Mouse (Mus musculus) hindbrain, embryonic 16.5 days (tissue): ENCODE measurements around the gene Thada. TPM values are rescaled to one million over a fixed set of nuclear protein-coding genes. Genes with fewer than 3 reads are reported as not detected.
"Not testable (repeated sequence)": the region's sequence is repeated elsewhere in the genome, so short reads cannot be mapped to it uniquely, and the experiment has no call there.

Experiments
- ATAC-seq: fragments of 200-750 bp; cut with Nextera tagmentation; 2 replicates; pipeline ENCODE4 v1.8.0; 2017; ENCODE audit warnings: moderate TSS enrichment, moderate library complexity
- H3K27ac ChIP-seq: fragments of 300-500 bp; sonication (generic); 2 replicates; pipeline ENCODE4 v1.5.1; 2014; ENCODE audit warnings: low read depth, mild to moderate bottlenecking, control low read depth, low read length, moderate library complexity
- H3K27me3 ChIP-seq: fragments of 300-500 bp; sonication (generic); replicated peaks from 2 replicates; pipeline ENCODE4 v1.6.1; 2014; ENCODE audit warnings: low read length; ENCODE audit not compliant: control insufficient read depth, insufficient read depth
- H3K36me3 ChIP-seq: fragments of 300-500 bp; sonication (generic); 2 replicates; pipeline ENCODE4 v1.6.1; 2014; ENCODE audit warnings: mild to moderate bottlenecking, low read length, moderate library complexity, mixed read lengths; ENCODE audit not compliant: control insufficient read depth, insufficient read depth
- H3K4me1 ChIP-seq: fragments of 300-500 bp; sonication (generic); 2 replicates; pipeline ENCODE4 v1.6.1; 2014; ENCODE audit warnings: low read depth, low read length; ENCODE audit not compliant: control insufficient read depth, insufficient read depth
- H3K4me2 ChIP-seq: fragments of 300-500 bp; sonication (generic); 2 replicates; pipeline ENCODE4 v1.6.1; 2014; ENCODE audit warnings: mild to moderate bottlenecking, low read length, control low read depth, moderate library complexity
- H3K4me3 ChIP-seq: fragments of 300-500 bp; sonication (generic); 2 replicates; pipeline ENCODE4 v1.5.1; 2014; ENCODE audit warnings: mild to moderate bottlenecking, low read length, control low read depth, moderate library complexity
- H3K9ac ChIP-seq: fragments of 300-500 bp; sonication (generic); 2 replicates; pipeline ENCODE4 v1.6.1; 2014; ENCODE audit warnings: low read depth, mild to moderate bottlenecking, control low read depth, low read length, moderate library complexity
- H3K9me3 ChIP-seq: fragments of 300-500 bp; sonication (generic); 2 replicates; pipeline ENCODE4 v1.6.1; 2014; ENCODE audit warnings: mild to moderate bottlenecking, low read length, moderate library complexity; ENCODE audit not compliant: control insufficient read depth
- WGBS: fragments of 180-500 bp; shearing (Covaris S2); extraction: QIAGEN DNeasy Blood & Tissue Kit; methylation state at CpG from one replicate; pipeline ENCODE4 v1.1.7; 2014; 5-methylcytosine and 5-hydroxymethylcytosine counted together
- polyA plus RNA-seq: library from polyadenylated mRNA; unstranded; fragments of >200 nt; fragmentation: Nextera tagmentation; extraction: Ambion mirVana; gene quantifications from 2 replicates; pipeline ENCODE4 v1.2.1, GENCODE M21; 2015

Thada gene
- polyA plus RNA-seq, 1 experiment from 2014 or later = 5.1 TPM

DNA sequence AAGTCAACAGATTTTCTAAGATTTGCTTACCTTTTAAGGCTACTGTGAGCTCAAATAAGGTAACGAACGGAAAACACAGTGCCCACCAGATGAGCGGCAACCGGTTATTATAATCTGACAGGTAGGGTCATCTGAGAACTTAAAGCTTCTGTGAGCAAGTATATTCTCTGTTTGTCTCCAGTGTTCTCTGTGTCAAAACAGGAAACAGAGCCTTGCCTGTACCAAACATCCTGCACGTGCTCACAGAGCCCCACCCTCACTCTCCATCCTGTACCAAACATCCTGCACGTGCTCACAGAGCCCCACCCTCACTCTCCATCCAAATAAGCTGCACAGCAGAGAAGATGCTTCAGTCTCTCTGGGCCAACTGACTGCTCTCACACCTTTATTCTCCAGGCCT is 152.5 kb downstream of the Thada start:
- 90% methylated on average over 6 of the region's 6 CpGs for WGBS
- no peaks in the 10 kb centered on the region for H3K27me3 ChIP-seq
- no peaks in the 10 kb centered on the region for H3K9me3 ChIP-seq
- H3K4me1 ChIP-seq = no peaks in the 10 kb centered on the region
- no peak overlapping the region for H3K9ac ChIP-seq
- H3K36me3 ChIP-seq = peaks cover 7% of the 10 kb centered on the region
- no peak overlapping the region for H3K27ac ChIP-seq
- H3K4me2 ChIP-seq = no peak overlapping the region
- no peak for ATAC-seq
- no peak overlapping the region for H3K4me3 ChIP-seq

DNA sequence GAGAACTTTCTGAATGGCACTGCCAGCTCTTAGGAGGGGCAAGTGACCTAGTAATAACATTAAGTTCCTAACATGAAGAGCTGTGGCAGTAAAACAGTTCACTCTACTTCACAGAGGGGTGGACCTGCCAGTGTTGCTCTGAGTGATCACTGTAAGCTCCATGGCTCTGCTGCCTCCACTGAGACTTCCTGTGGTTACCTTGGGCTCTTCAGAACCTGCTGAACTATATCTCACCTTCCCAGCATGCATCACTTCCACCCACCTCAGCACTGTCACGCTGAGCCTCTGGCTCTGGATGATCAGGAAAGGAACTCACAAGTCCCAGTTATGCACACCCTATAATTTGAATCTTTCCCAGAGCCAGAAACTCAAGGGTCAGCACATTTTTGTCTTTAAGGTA is 159.9 kb downstream of the Thada start:
- no peak for ATAC-seq
- no peak overlapping the region for H3K4me2 ChIP-seq
- H3K27ac ChIP-seq = no peak overlapping the region
- H3K4me3 ChIP-seq = no peak overlapping the region
- WGBS = 88% methylated on average over 1 of the region's 1 CpGs
- no peaks in the 10 kb centered on the region for H3K4me1 ChIP-seq
- no peaks in the 10 kb centered on the region for H3K27me3 ChIP-seq
- H3K9ac ChIP-seq = no peak overlapping the region
- H3K9me3 ChIP-seq = no peaks in the 10 kb centered on the region
- peaks cover 11% of the 10 kb centered on the region for H3K36me3 ChIP-seq

DNA sequence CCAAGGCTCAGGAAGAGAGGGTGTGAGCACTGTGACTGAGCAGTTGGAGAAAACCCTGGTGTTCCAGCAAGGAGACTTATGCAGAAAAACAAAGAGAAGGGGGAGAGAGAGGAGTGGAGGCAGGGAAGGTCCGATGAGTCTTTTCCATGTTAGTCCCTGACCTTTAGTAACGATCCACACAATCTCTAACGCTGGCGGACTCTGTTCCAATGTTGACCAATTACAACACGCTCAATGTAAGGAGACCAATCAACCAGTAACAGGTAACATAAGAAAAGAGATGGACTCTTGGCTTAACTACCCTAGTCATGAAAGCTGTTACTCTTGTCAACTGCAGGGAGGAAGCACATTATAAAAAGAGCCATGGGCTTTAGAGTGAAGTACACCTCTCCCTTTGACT is 160.9 kb downstream of the Thada start:
- no peak for ATAC-seq
- H3K27me3 ChIP-seq = no peaks in the 10 kb centered on the region
- H3K4me2 ChIP-seq = no peak overlapping the region
- H3K9me3 ChIP-seq = no peaks in the 10 kb centered on the region
- WGBS = 93% methylated on average over 5 of the region's 5 CpGs
- no peaks in the 10 kb centered on the region for H3K4me1 ChIP-seq
- no peak overlapping the region for H3K27ac ChIP-seq
- no peak overlapping the region for H3K9ac ChIP-seq
- peaks cover 11% of the 10 kb centered on the region for H3K36me3 ChIP-seq
- no peak overlapping the region for H3K4me3 ChIP-seq

DNA sequence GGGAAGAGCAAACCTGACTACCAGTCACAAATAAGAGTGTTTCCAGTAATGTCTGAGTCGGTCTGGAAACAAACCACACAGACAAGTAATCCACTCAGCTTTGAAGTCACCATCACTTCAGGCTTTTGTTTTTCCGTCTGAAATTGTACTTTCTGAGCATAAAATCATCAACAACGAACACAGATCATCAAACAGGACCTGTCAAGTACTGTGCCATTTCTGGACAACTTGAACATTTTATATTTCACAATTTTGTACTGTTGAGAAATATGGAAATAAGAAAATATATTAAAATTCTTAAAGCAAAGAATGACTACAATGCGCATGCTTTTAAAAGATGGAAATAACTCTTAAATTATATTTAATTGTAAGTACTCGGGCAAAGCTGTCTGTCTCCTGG is 161.9 kb downstream of the Thada start:
- H3K4me3 ChIP-seq = no peak overlapping the region
- peaks cover 9% of the 10 kb centered on the region for H3K36me3 ChIP-seq
- no peak overlapping the region for H3K27ac ChIP-seq
- no peak for ATAC-seq
- H3K9me3 ChIP-seq = no peaks in the 10 kb centered on the region
- no peak overlapping the region for H3K9ac ChIP-seq
- H3K27me3 ChIP-seq = no peaks in the 10 kb centered on the region
- H3K4me2 ChIP-seq = no peak overlapping the region
- no peaks in the 10 kb centered on the region for H3K4me1 ChIP-seq
- WGBS = 90% methylated on average over 5 of the region's 5 CpGs

DNA sequence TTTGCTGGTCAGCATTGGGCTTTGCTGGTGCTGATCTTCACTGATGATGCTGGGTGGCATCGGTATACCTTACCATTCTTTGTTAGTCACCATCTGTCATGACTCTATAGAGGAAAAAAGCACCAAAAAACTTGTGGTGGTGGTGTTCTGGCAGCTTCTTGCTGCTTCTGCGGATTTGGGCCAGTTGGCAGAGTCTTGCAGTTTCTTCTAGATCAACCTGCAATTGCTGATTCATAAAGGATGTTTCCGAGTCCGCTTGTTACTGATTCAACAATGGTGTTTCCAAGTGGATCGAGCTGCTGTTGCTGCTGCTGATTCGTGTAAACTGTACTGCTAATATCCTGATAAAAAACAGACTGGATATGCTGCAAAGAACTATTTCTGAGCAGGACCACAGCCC is 168.0 kb downstream of the Thada start:
- Histone ChIP-seq H3K4me2 (no peak overlapping the region), H3K27ac (no peak overlapping the region), H3K9ac (no peak overlapping the region), H3K36me3 (no peaks in the 10 kb centered on the region), H3K9me3 (no peaks in the 10 kb centered on the region), H3K4me1 (no peaks in the 10 kb centered on the region), H3K27me3 (no peaks in the 10 kb centered on the region), H3K4me3 (no peak overlapping the region)
- WGBS = 97% methylated on average over 6 of the region's 6 CpGs
- no peak for ATAC-seq

DNA sequence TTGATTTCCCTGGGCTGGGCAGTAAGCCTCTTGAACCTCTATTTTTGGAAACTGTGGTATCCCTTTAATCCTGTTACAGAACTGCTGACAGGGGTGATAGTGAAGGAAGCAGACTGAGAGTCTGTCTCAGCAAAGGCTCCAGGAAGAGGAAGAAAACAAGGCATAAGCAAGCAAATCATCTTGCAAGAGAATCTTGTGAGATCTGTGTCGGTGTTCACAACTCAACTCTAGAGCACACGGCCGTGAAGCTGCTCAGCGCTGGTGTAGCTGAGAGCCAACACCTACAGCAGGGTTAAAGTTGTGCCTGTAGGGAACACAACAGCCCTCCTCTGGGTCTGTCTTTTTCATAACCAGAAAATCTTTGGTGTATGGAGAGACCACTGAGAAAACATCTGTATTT is 172.8 kb downstream of the Thada start:
- Histone ChIP-seq H3K36me3 (no peaks in the 10 kb centered on the region), H3K9me3 (no peaks in the 10 kb centered on the region), H3K4me1 (no peaks in the 10 kb centered on the region), H3K27me3 (no peaks in the 10 kb centered on the region), H3K27ac (no peak overlapping the region), H3K4me3 (no peak overlapping the region), H3K9ac (no peak overlapping the region), H3K4me2 (no peak overlapping the region)
- no peak for ATAC-seq
- WGBS = 90% methylated on average over 4 of the region's 4 CpGs

DNA sequence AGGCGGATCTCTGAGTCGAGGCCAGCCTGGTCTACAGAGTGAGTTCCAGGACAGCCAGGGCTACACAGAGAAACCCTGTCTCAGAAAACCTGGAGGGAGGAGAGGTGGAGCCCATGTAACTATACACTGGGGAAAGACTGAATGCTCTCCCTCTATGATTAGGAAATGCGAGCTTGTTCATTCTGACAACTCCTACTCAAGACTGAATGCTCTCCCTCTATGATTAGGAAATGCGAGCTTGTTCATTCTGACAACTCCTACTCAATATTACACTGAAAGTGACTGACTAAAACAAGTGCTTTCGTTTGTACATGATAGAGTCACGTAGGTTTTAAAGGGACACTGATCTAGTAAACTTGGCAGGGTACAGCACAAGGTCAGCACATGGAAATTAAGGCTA is 174.8 kb downstream of the Thada start:
- H3K27ac ChIP-seq, H3K4me1 ChIP-seq, H3K27me3 ChIP-seq, H3K9ac ChIP-seq, ATAC-seq, H3K4me2 ChIP-seq, H3K9me3 ChIP-seq, H3K4me3 ChIP-seq, H3K36me3 ChIP-seq: not testable (repeated sequence)
- WGBS = 91% methylated on average over 6 of the region's 6 CpGs

DNA sequence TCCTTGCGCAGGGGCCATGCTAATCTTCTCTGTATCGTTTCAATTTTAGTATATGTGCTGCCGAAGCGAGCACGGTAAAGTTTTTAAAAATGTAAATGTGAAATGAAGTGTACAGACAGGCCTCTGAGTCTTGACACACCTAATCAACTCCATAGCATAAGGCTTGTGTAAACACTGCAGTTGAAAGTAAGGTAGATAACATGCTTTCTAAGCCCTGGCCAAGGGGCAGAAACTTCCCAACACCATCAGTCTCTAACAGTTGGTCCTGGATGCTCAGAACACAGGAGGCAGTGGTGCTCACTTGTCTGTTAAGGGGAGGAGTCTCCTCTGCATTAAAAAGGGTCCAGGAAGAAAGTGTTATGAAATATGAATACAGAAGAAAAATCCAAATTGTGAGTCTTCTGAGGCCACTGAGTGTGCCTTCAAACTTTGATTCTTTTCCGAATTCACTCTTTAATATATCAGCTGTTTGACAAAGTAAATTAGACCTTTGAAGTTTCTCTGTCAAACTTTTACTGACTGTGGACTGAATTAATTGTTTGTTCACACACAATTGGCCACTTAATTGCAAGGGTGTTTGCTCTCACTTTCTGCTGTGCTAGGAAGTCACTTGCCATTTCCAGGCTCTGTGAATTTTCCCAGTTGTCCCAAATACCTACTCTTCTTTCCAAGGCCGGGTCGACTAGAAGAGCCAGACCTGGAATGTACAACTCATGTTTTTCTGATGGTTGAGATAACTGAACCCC is 178.2 kb downstream of the Thada start:
- WGBS = 94% methylated on average over 8 of the region's 8 CpGs
- no peak overlapping the region for H3K27ac ChIP-seq
- H3K4me2 ChIP-seq = no peak overlapping the region
- no peak overlapping the region for H3K9ac ChIP-seq
- no peak for ATAC-seq
- H3K9me3 ChIP-seq = no peaks in the 10 kb centered on the region
- no peaks in the 10 kb centered on the region for H3K27me3 ChIP-seq
- no peaks in the 10 kb centered on the region for H3K36me3 ChIP-seq
- H3K4me1 ChIP-seq = no peaks in the 10 kb centered on the region
- no peak overlapping the region for H3K4me3 ChIP-seq

DNA sequence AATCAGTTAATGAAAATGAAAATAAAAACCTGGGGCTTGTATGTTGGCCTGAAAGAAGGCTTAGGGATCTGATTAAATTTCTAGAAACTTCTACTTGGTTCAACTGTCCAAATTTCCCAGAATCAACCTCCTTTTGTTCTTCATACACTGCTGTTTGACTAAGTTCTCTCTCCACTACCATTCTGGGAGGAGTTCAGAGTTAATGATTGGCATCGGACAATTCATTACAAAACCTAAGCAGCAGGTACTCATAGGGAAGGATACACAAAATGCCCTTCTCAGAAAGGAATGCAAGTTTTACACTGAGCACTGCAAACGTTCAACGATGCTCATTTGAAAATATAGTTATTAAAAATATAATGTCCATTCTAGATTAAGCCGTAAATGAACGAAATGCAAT is 179.5 kb downstream of the Thada start:
- Histone ChIP-seq H3K9ac (no peak overlapping the region), H3K4me3 (no peak overlapping the region), H3K9me3 (no peaks in the 10 kb centered on the region), H3K36me3 (no peaks in the 10 kb centered on the region), H3K4me1 (no peaks in the 10 kb centered on the region), H3K27me3 (no peaks in the 10 kb centered on the region), H3K4me2 (no peak overlapping the region), H3K27ac (no peak overlapping the region)
- ATAC-seq = no peak
- 97% methylated on average over 5 of the region's 5 CpGs for WGBS
